Mouse (Mus musculus): ENCODE results near the gene Sowahd.

- TF ChIP-seq POLR2A (IDR thresholded peaks at IDR 0.05; ENCODE audit: low read depth, low read length) (no peak), EP300 (IDR thresholded peaks at IDR 0.05; ENCODE audit: low read length) (no peak), ZC3H11A (IDR thresholded peaks at IDR 0.05; ENCODE audit: low read depth, low read length) (no peak), NELFE (IDR thresholded peaks at IDR 0.05; ENCODE audit: low read depth, low read length) (no peak), MXI1 (IDR thresholded peaks at IDR 0.05; ENCODE audit: low read depth, low read length) (no peak)
Measured at GRCm38 (mm10) chrX:37085665-37086064, 37.0 kb downstream of the Sowahd start.

All from CH12.LX (cell line).